Mouse (Mus musculus) embryonic facial prominence, embryonic 11.5 days (tissue): ENCODE results near the gene Scn8a. TPM values are rescaled to one million over a fixed set of nuclear protein-coding genes. Genes with fewer than 3 reads are reported as not detected.
A peak's percentile ranks its signal among the peaks of the same experiment; 100 is the strongest.

Experiments
- ATAC-seq: fragments of 200-750 bp; cut with Nextera tagmentation; replicated peaks from 2 replicates; pipeline ENCODE4 v1.8.0; 2017; ENCODE audit warnings: low read depth; ENCODE audit not compliant: insufficient number of reproducible peaks, low FRiP score, low TSS enrichment
- DNase-seq: peaks from one replicate; pipeline ENCODE4 v3.0.0-alpha.2; 2015; ENCODE audit warnings: low spot score
- H3K27ac ChIP-seq: fragments of 300-500 bp; sonication (generic); replicated peaks from 2 replicates; pipeline ENCODE4 v1.5.1; 2014; ENCODE audit warnings: mild to moderate bottlenecking, low read depth, low read length, control low read depth
- H3K27me3 ChIP-seq: fragments of 300-500 bp; sonication (generic); 2 replicates; pipeline ENCODE4 v1.6.1; 2014; ENCODE audit warnings: mild to moderate bottlenecking, low read length, moderate library complexity, mixed read lengths; ENCODE audit not compliant: control insufficient read depth, insufficient read depth
- H3K36me3 ChIP-seq: fragments of 300-500 bp; sonication (generic); replicated peaks from 2 replicates; pipeline ENCODE4 v1.6.1; 2014; ENCODE audit warnings: low read depth, mild to moderate bottlenecking, low read length, moderate library complexity, mixed read lengths; ENCODE audit not compliant: control insufficient read depth, insufficient read depth
- H3K4me1 ChIP-seq: fragments of 300-500 bp; sonication (generic); 2 replicates; pipeline ENCODE4 v1.6.1; 2014; ENCODE audit warnings: low read length, mixed read lengths; ENCODE audit not compliant: control insufficient read depth, insufficient read depth
- H3K4me2 ChIP-seq: fragments of 300-500 bp; sonication (generic); 2 replicates; pipeline ENCODE4 v1.6.1; 2014; ENCODE audit warnings: low read depth, mild to moderate bottlenecking, control low read depth, low read length, moderate library complexity
- H3K4me3 ChIP-seq: fragments of 300-500 bp; sonication (generic); 2 replicates; pipeline ENCODE4 v1.5.1; 2014; ENCODE audit warnings: low read depth, low read length, control low read depth
- H3K9ac ChIP-seq: fragments of 300-500 bp; sonication (generic); replicated peaks from 2 replicates; pipeline ENCODE4 v1.6.1; 2014; ENCODE audit warnings: mild to moderate bottlenecking, control low read depth, low read length
- H3K9me3 ChIP-seq: fragments of 300-500 bp; sonication (generic); replicated peaks from 2 replicates; pipeline ENCODE4 v1.6.1; 2016; ENCODE audit warnings: mild to moderate bottlenecking, low read length, inconsistent platforms, mixed read lengths; ENCODE audit not compliant: control insufficient read depth
- WGBS: fragments of 180-500 bp; shearing (Covaris S2); extraction: QIAGEN DNeasy Blood & Tissue Kit; methylation state at CpG from one replicate; pipeline ENCODE4 v1.1.7; 2014; 5-methylcytosine and 5-hydroxymethylcytosine counted together
- polyA plus RNA-seq: library from polyadenylated mRNA; unstranded; fragments of >200 nt; fragmentation: Nextera tagmentation; extraction: Ambion mirVana; gene quantifications from 2 replicates; pipeline ENCODE4 v1.2.1, GENCODE M21; 2014

Scn8a gene
- polyA plus RNA-seq, 1 experiment from 2014 or later = 8.2 TPM

DNA sequence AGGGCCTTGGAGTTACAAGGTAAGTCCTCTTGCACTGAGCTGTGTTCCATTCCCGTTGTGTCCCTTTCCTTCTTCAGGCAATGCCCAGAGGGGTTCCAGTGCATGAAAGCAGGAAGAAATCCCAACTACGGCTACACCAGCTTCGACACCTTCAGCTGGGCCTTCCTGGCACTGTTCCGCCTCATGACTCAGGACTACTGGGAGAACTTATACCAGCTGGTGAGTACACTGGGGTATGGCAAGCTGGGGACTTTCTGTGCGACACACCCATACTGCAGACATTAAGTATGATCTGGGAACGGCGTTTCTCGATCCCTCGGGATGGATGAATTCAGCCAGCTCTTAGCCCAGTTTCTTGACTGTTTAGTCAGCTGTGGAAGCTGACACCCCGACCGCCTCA is 101.8 kb downstream of the Scn8a start:
- no peak for ATAC-seq
- H3K36me3 ChIP-seq = no peaks in the 10 kb centered on the region
- H3K27me3 ChIP-seq = no peaks in the 10 kb centered on the region
- WGBS = 70% methylated on average over 11 of the region's 11 CpGs
- no peak overlapping the region for H3K4me2 ChIP-seq
- H3K9ac ChIP-seq = no peak overlapping the region
- no peak for DNase-seq
- H3K27ac ChIP-seq = no peak overlapping the region
- no peaks in the 10 kb centered on the region for H3K9me3 ChIP-seq
- H3K4me3 ChIP-seq = no peak overlapping the region
- H3K4me1 ChIP-seq = no peaks in the 10 kb centered on the region

DNA sequence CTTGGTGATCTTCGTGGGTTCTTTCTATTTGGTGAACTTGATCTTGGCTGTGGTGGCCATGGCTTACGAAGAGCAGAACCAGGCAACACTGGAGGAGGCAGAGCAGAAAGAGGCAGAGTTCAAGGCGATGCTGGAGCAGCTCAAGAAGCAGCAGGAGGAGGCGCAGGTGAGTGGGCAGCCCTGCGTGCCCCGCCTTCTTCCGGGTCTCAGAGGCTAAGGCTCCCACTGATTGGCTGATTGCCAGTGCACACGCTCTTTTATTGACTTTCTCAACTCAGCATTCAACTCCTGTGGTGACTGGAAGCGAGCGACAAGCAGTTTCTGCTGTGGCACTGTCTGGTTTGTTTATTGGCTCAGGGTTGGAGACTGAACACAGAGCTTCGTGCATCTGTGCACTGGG is 103.1 kb downstream of the Scn8a start:
- H3K27ac ChIP-seq = no peak overlapping the region
- H3K9ac ChIP-seq = no peak overlapping the region
- H3K27me3 ChIP-seq = no peaks in the 10 kb centered on the region
- DNase-seq (peak; percentile 33), ATAC-seq (no peak)
- 41% methylated on average over 11 of the region's 11 CpGs for WGBS
- no peak overlapping the region for H3K4me3 ChIP-seq
- H3K9me3 ChIP-seq = no peaks in the 10 kb centered on the region
- no peaks in the 10 kb centered on the region for H3K4me1 ChIP-seq
- no peak overlapping the region for H3K4me2 ChIP-seq
- H3K36me3 ChIP-seq = no peaks in the 10 kb centered on the region

- Histone ChIP-seq H3K4me2 (no peak overlapping the region), H3K4me1 (no peaks in the 10 kb centered on the region), H3K4me3 (no peak overlapping the region), H3K27me3 (no peaks in the 10 kb centered on the region), H3K36me3 (no peaks in the 10 kb centered on the region), H3K9ac (no peak overlapping the region), H3K9me3 (no peaks in the 10 kb centered on the region), H3K27ac (no peak overlapping the region)
- WGBS = 80% methylated on average over 1 of the region's 1 CpGs
- ATAC-seq (no peak), DNase-seq (peak; percentile 28)
These were observed 105.0 kb downstream of the Scn8a start for GRCm38 (mm10) chr15:100974679-100975078.

GRCm38 (mm10) chr15:100983427-100984153 is 113.9 kb downstream of the Scn8a start:
- no peaks in the 10 kb centered on the region for H3K4me1 ChIP-seq
- ATAC-seq (peak; percentile 92), DNase-seq (peak; percentile 76)
- no peaks in the 10 kb centered on the region for H3K36me3 ChIP-seq
- under 1% methylated on average over 46 of the region's 46 CpGs for WGBS
- H3K9me3 ChIP-seq = no peaks in the 10 kb centered on the region
- peak overlapping the region; percentile 79 for H3K9ac ChIP-seq
- H3K4me3 ChIP-seq = peak overlapping the region; percentile 54
- no peaks in the 10 kb centered on the region for H3K27me3 ChIP-seq
- peak overlapping the region; percentile 83 for H3K4me2 ChIP-seq
- 0 out of 2 replicates have a peak overlapping the region, but pooled peaks have one; percentile 8 for H3K27ac ChIP-seq

DNA sequence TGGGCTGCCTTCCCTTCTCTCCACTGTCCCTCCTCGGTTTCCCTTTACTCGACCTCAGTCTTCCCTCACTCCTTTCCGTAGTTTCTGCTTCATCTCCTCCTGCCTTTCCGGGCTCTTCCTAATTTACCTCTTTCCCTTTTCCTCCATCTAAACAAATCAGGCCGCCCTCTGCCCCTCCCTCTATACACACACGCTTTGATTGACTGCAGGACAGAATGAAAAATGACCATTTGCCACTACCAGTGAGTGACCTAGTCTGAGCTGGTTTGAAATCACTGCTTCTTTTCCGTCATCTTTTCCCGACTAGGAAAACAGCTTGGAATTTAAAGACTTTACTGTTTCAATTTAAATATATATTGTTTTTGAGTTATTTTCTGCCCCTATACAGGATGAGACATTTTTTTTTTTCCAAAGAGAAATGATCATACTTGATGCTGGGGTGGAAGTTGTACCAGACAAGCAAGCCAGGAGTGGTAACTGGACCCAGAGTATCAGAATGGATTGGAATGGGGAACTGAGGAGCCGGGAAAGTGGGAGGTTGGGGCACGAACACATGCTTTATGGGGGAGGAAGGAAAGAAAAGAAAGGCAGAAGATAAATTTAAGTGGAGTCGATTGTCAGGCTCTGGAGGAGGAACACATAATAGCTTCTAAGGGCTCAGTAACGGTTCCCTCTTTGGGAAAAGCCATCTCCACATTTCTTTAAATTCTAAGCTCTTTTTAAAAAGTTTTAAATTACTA is 114.7 kb downstream of the Scn8a start:
- ATAC-seq (peak; percentile 40; the same call in 1 of the 2 replicates), DNase-seq (no peak)
- WGBS = 26% methylated on average over 12 of the region's 12 CpGs
- Histone ChIP-seq H3K9ac (peak overlapping the region; percentile 79), H3K36me3 (no peaks in the 10 kb centered on the region), H3K4me3 (peak overlapping the region; percentile 54), H3K27ac (no peak overlapping the region), H3K27me3 (no peaks in the 10 kb centered on the region), H3K9me3 (no peaks in the 10 kb centered on the region), H3K4me2 (peak overlapping the region; percentile 83), H3K4me1 (no peaks in the 10 kb centered on the region)

DNA sequence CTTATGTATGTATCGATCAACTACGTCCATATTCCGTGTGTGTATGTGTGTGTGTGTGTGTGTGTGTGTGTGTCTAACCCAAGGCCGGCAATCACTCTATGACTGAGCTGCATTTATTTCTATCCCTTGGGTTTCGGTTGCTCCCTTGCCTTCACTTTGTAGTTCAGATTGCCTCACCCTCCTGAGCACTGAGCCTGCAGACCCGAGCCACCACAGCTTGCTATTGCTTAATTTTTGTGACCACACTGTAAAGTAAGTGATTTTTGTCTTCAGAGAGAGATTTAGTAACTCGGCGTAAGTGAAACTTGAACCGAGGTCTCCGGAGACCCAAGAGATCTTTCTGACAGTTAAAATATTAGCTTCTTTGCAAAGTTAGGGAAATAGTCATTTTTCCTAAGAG is 116.8 kb downstream of the Scn8a start:
- no peaks in the 10 kb centered on the region for H3K4me1 ChIP-seq
- no peaks in the 10 kb centered on the region for H3K9me3 ChIP-seq
- no peaks in the 10 kb centered on the region for H3K36me3 ChIP-seq
- no peak for DNase-seq
- no peak overlapping the region for H3K9ac ChIP-seq
- 84% methylated on average over 10 of the region's 10 CpGs for WGBS
- H3K4me2 ChIP-seq = no peak overlapping the region
- H3K4me3 ChIP-seq = no peak overlapping the region
- H3K27me3 ChIP-seq = no peaks in the 10 kb centered on the region
- no peak overlapping the region for H3K27ac ChIP-seq
- ATAC-seq = no peak

DNA sequence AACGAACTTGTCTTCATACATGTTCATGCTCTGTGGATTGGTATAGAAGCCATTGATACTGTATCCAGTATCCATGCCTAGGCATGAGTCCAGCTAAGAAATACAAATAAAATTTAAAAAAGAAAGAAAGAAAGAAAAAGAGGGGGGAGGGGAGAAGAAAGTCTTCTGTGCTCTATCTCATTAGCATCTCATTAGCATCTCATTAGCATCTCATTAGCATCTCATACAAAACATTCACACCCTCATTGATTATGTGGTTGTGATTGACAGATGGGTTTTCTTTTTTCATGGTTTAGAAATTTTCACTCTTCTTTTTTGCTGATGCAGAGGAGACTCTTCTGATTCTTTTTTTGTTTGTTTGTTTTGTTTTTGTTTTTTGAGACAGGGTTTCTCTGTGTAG is 117.4 kb downstream of the Scn8a start:
- H3K4me3 ChIP-seq = no peak overlapping the region
- H3K9me3 ChIP-seq = no peaks in the 10 kb centered on the region
- no peak overlapping the region for H3K27ac ChIP-seq
- ATAC-seq (no peak), DNase-seq (no peak)
- H3K4me2 ChIP-seq = no peak overlapping the region
- 97% methylated on average over 1 of the region's 1 CpGs for WGBS
- no peaks in the 10 kb centered on the region for H3K36me3 ChIP-seq
- no peak overlapping the region for H3K9ac ChIP-seq
- H3K27me3 ChIP-seq = no peaks in the 10 kb centered on the region
- no peaks in the 10 kb centered on the region for H3K4me1 ChIP-seq

DNA sequence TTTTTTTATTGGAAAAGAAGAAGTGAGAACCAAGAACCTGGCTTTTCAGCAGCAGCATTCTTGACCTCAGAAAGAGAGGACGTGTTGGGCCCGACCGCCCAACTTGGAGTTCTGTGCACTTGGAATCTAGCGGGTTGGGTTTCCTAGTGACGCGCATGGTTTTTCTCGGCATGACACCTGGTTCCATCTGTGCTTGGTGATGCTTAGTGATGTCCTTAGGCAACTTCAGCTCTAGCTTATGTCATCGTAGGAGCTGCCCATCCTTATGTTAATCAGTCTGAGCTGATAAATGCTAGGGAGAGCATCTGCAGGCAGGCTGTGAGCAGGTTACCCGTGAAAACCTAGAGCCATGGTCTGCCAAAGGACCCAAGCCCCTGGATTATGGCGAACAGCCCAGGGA is 120.6 kb downstream of the Scn8a start:
- no peak overlapping the region for H3K4me2 ChIP-seq

More for the DNA sequence above, 120.6 kb downstream of the Scn8a start:
- no peaks in the 10 kb centered on the region for H3K36me3 ChIP-seq
- ATAC-seq (no peak), DNase-seq (no peak)
- no peaks in the 10 kb centered on the region for H3K27me3 ChIP-seq
- H3K4me3 ChIP-seq = no peak overlapping the region
- 92% methylated on average over 10 of the region's 10 CpGs for WGBS
- no peaks in the 10 kb centered on the region for H3K4me1 ChIP-seq
- no peak overlapping the region for H3K27ac ChIP-seq
- H3K9ac ChIP-seq = no peak overlapping the region
- H3K9me3 ChIP-seq = no peaks in the 10 kb centered on the region
